ENCODE assay signal across 14 mouse cellular contexts in genomic region chr9:28937980-28938379, GRCm38 (mm10).
DNase-seq lines count a peak whose midpoint lies in the region; ATAC-seq lines count a peak whose summit lies in the region.
"Had no signal": no experiment of that assay in that cellular context is flagged by ENCODE, and none has a peak within 500 bp of the region (broad histone marks: within the 10 kb centered on the region; RNA-seq: fewer than 3 reads in every experiment).

No protein-coding gene starts in this region.

- H3K27me3 ChIP-seq in kidney, embryonic 14.5 days (ENCODE audit: control insufficient read depth, insufficient read depth, low read length) = no peaks in the 10 kb centered on the region
- no peaks in the 10 kb centered on the region; the same call in 1 of the 2 replicates for H3K27me3 ChIP-seq in embryonic facial prominence, embryonic 10.5 days (replicated peaks; ENCODE audit: low read depth, poor library complexity, severe bottlenecking)
- H3K27me3 ChIP-seq: forebrain, embryonic 15.5 days; hindbrain, embryonic 15.5 days had no signal

- H3K9ac ChIP-seq in kidney, embryonic 14.5 days (ENCODE audit: low read depth, low read length) = no peak overlapping the region
- H3K9ac ChIP-seq: forebrain, embryonic 15.5 days; hindbrain, embryonic 15.5 days; liver, postnatal 0 days had no signal

- no peaks in the 10 kb centered on the region for H3K4me1 ChIP-seq in kidney, embryonic 14.5 days (ENCODE audit: control insufficient read depth, insufficient read depth, low read length)
- peaks cover 3% of the 10 kb centered on the region; the same call in 1 of the 2 replicates for H3K4me1 ChIP-seq in embryonic facial prominence, embryonic 10.5 days
- H3K4me1 ChIP-seq: forebrain, embryonic 15.5 days; hindbrain, embryonic 15.5 days; midbrain, embryonic 10.5 days had no signal

- DNase-seq in cerebellum, adult 18-20 months = peak; percentile 19 to 21
- no peak for DNase-seq in cerebellum, adult 11-12 months
- DNase-seq in kidney, postnatal 4 days = peak; percentile 1 to 7
- DNase-seq in embryonic facial prominence, embryonic 10.5 days (ENCODE audit: low spot score) = peak; percentile 22
- DNase-seq in retina, embryonic 14.5 days (ENCODE audit: low spot score) = peak; percentile 32
- DNase-seq in liver = no peak
- no peak for DNase-seq in T-cell, adult 2 months (ENCODE audit: low spot score)
- DNase-seq: adrenal gland, adult 2 months; heart, adult 11 months; liver, postnatal 0 days had no signal

- WGBS in kidney, embryonic 14.5 days = 72% methylated on average over 2 of the region's 2 CpGs
- 69% methylated on average over 2 of the region's 2 CpGs for WGBS in embryonic facial prominence, embryonic 10.5 days

- no peaks in the 10 kb centered on the region for H3K36me3 ChIP-seq in kidney, embryonic 14.5 days (ENCODE audit: control insufficient read depth, insufficient read depth, low read length)
- no peaks in the 10 kb centered on the region for H3K36me3 ChIP-seq in embryonic facial prominence, embryonic 10.5 days (replicated peaks)
- H3K36me3 ChIP-seq: forebrain, embryonic 15.5 days; hindbrain, embryonic 15.5 days; midbrain, embryonic 10.5 days had no signal

- no peak overlapping the region for H3K27ac ChIP-seq in kidney, embryonic 14.5 days (ENCODE audit: low read depth, low read length)
- no peak overlapping the region for H3K27ac ChIP-seq in embryonic facial prominence, embryonic 10.5 days (replicated peaks)
- H3K27ac ChIP-seq: forebrain, embryonic 15.5 days; hindbrain, embryonic 15.5 days; midbrain, embryonic 10.5 days had no signal

- no peak for ATAC-seq in kidney, embryonic 14.5 days (ENCODE audit: low FRiP score, low TSS enrichment)
- ATAC-seq: forebrain, embryonic 15.5 days; liver, postnatal 0 days had no signal

- no peak overlapping the region for H3K4me2 ChIP-seq in kidney, embryonic 14.5 days (replicated peaks; ENCODE audit: low read depth, low read length)
- H3K4me2 ChIP-seq: forebrain, embryonic 15.5 days; hindbrain, embryonic 15.5 days had no signal

- H3K4me3 ChIP-seq in kidney, embryonic 14.5 days (ENCODE audit: low read length) = no peak overlapping the region
- H3K4me3 ChIP-seq in embryonic facial prominence, embryonic 10.5 days = no peak overlapping the region
- H3K4me3 ChIP-seq: forebrain, embryonic 15.5 days; hindbrain, embryonic 15.5 days; midbrain, embryonic 10.5 days had no signal

- H3K9me3 ChIP-seq in kidney, embryonic 14.5 days (ENCODE audit: control insufficient read depth, low read length) = no peaks in the 10 kb centered on the region
- no peaks in the 10 kb centered on the region for H3K9me3 ChIP-seq in embryonic facial prominence, embryonic 10.5 days
- H3K9me3 ChIP-seq: forebrain, embryonic 15.5 days; hindbrain, embryonic 15.5 days; midbrain, embryonic 10.5 days had no signal

Comparison
In these comparisons a context has a peak if more than half of its experiments do, and no peak if none do; other contexts are left out.
1. DNase-seq: peak in cerebellum, adult 18-20 months (2 of 2), kidney, postnatal 4 days (2 of 2), embryonic facial prominence, embryonic 10.5 days (single experiment) and retina, embryonic 14.5 days (single experiment); none in cerebellum, adult 11-12 months (single experiment), liver (single experiment) and T-cell, adult 2 months (single experiment).